ENCODE assay signal across 7 mouse cellular contexts in genomic region chr12:118301866-118302835, GRCm38 (mm10). TPM values are rescaled to one million over a fixed set of nuclear protein-coding genes. Genes with fewer than 3 reads are reported as not detected.
DNase-seq lines count a peak whose midpoint lies in the region; ATAC-seq lines count a peak whose summit lies in the region.

No protein-coding gene starts in this region.

- peak; percentile 90 for ATAC-seq in intestine, embryonic 16.5 days
- peak; percentile 89 for ATAC-seq in midbrain, embryonic 11.5 days (ENCODE audit: low FRiP score)

- H3K27ac ChIP-seq in intestine, embryonic 16.5 days (ENCODE audit: low read length) = peak overlapping the region; percentile 97
- H3K27ac ChIP-seq in midbrain, embryonic 11.5 days (ENCODE audit: low read depth, low read length) = peak overlapping the region; percentile 96

- no peaks in the 10 kb centered on the region for H3K9me3 ChIP-seq in intestine, embryonic 16.5 days (ENCODE audit: control insufficient read depth, low read length)
- no peaks in the 10 kb centered on the region for H3K9me3 ChIP-seq in midbrain, embryonic 11.5 days (ENCODE audit: control insufficient read depth, low read length)

- H3K4me2 ChIP-seq in intestine, embryonic 16.5 days (ENCODE audit: low read depth, low read length) = peak overlapping the region; percentile 84
- peak overlapping the region; percentile 61 for H3K4me2 ChIP-seq in midbrain, embryonic 11.5 days

- peaks cover 15% of the 10 kb centered on the region for H3K4me1 ChIP-seq in intestine, embryonic 16.5 days (ENCODE audit: control insufficient read depth, insufficient read depth, low read length)
- peaks cover 17% of the 10 kb centered on the region for H3K4me1 ChIP-seq in midbrain, embryonic 11.5 days (ENCODE audit: control insufficient read depth, insufficient read depth, low read length)

- under 1% methylated on average over 74 of the region's 74 CpGs for WGBS in intestine, embryonic 16.5 days
- under 1% methylated on average over 73 of the region's 74 CpGs for WGBS in midbrain, embryonic 11.5 days

- peak overlapping the region; percentile 95 for H3K4me3 ChIP-seq in intestine, embryonic 16.5 days (ENCODE audit: low read length)
- H3K4me3 ChIP-seq in midbrain, embryonic 11.5 days (ENCODE audit: low read depth, low read length) = peak overlapping the region; percentile 86

- peak overlapping the region; percentile 86 for H3K9ac ChIP-seq in intestine, embryonic 16.5 days (ENCODE audit: low read depth, low read length)
- peak overlapping the region; percentile 87 for H3K9ac ChIP-seq in midbrain, embryonic 11.5 days (ENCODE audit: low read length)

- H3K36me3 ChIP-seq in intestine, embryonic 16.5 days (ENCODE audit: control insufficient read depth, insufficient read depth, low read length) = no peaks in the 10 kb centered on the region
- no peaks in the 10 kb centered on the region for H3K36me3 ChIP-seq in midbrain, embryonic 11.5 days (ENCODE audit: control insufficient read depth, insufficient read depth, low read length)

- no peaks in the 10 kb centered on the region for H3K27me3 ChIP-seq in intestine, embryonic 16.5 days (replicated peaks; ENCODE audit: control insufficient read depth, insufficient read depth, low read length)
- no peaks in the 10 kb centered on the region for H3K27me3 ChIP-seq in midbrain, embryonic 11.5 days (ENCODE audit: control insufficient read depth, insufficient read depth, low read length)

- peak; percentile 100 for DNase-seq in adrenal gland, adult 8-10 months
- peak; percentile 98 for DNase-seq in embryo, embryonic 9.5 days (ENCODE audit: extremely low spot score)
- peak; percentile 98 to 100 for DNase-seq in gastrocnemius, postnatal 4 days (ENCODE audit: low spot score in 2 of 2)
- DNase-seq in left cerebral cortex, postnatal 36 days (ENCODE audit: low spot score in 2 of 2) = peak; percentile 99
- DNase-seq in midbrain, embryonic 11.5 days (ENCODE audit: low spot score, missing footprints) = peak; percentile 99
- DNase-seq in skeletal muscle tissue, adult 2 months (ENCODE audit: low read depth, low spot score) = peak; percentile 96

- intact Hi-C loops in left cerebral cortex, postnatal 36 days (cut with DNase I) = loop anchor here (5.0 kb wide), 3 partner anchors 155 to 550 kb away; no protein-coding TSS in a partner anchor

RNA-seq across cellular contexts. Expression of gene Sp4, which starts 0.9 kb away (rescaled TPM):
- 10 to 100 TPM in 2 of 4 experiments, 1 to 10 TPM in 2; 7.3 to 14.3 (median 9.6) TPM for total RNA-seq in adrenal gland, adult 8-10 months (2022)
- 10 to 100 TPM; 13.1 to 15.1 TPM for total RNA-seq in gastrocnemius, postnatal 4 days (2021)
- 3.9 and 4.3 TPM in 2 replicates for polyA plus RNA-seq in intestine, embryonic 16.5 days (2015; fragmentation: Nextera tagmentation; extraction: Ambion mirVana)
- total RNA-seq in left cerebral cortex, postnatal 36 days (2021) = 10 to 100 TPM; 27.3 to 28.4 TPM
- polyA plus RNA-seq in midbrain, embryonic 11.5 days (2014; fragmentation: Nextera tagmentation; extraction: Ambion mirVana) = 24.9 and 25.1 TPM in 2 replicates

Comparison
In these comparisons a context has a peak if more than half of its experiments do, and no peak if none do; other contexts are left out.
1. Peak in every context shown above with its lines: DNase-seq, ATAC-seq, H3K4me3 ChIP-seq and H3K27ac ChIP-seq.